Mouse (Mus musculus) frontal cortex, postnatal 10 days (tissue): ENCODE data around the gene Rpl19.

Experiments used
- DNase-seq, 2 experiments: peaks; one replicate each; pipeline ENCODE4 v3.0.0; 2022; ENCODE audit warnings: low spot score in 2 of 2, mixed read lengths in 1 of 2

Gene Rpl19

DNA sequence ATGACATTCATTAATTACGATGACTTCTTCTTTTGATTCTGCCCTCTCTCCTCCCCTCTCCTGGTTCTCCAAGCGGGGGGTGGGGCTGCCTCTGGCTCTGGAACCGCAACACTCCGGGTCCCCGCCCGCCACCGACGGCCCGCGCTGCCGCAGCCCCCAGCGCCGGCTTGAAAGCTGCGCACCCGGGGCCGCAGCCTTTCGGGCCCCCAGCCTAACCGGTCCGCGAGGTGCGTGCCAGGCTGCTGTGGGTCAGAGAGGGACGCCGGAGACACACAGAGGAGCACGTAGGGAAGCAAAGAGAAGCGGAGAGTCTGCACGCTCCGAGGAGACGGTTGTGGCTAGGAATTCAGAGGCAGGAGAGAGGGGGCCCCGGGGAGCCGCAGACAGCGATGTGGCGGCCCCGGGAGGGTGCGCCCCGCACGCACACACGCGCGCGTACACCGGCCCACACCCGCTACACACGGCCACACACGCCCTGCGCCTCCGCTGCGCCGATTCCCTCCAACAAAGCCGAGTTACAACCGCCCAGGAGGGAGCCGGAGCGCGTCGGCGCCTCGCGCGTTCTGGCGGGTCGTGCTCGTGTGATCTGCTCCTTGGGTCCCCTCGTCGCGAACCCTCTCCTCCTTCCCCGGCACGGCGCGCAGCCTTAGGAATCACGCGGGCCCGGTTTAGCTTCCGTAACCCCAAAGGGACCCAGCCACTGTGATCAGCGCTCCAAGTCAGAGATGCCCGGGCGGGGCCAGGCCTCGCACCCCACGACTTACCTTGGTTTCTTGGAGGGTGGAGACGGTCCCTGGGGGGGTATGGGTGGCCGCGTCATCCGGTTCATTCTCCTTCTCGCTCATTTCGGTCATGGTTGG is 25.8 kb downstream of the Rpl19 start:
- no peak for DNase-seq

GRCm38 (mm10) chr11:98052989-98053834 is 26.7 kb downstream of the Rpl19 start, which contains the start of gene Stac2:
Gene Stac2 (minus strand): TSS chr11:98053462.
- peak in 1 of 2 experiments; percentile 63 for DNase-seq

- DNase-seq, result no peak
These were observed 31.0 kb downstream of the Rpl19 start for GRCm38 (mm10) chr11:98057466-98057865.

GRCm38 (mm10) chr11:98057998-98058397 is 31.5 kb downstream of the Rpl19 start:
- no peak for DNase-seq

GRCm38 (mm10) chr11:98059662-98060061 is 33.2 kb downstream of the Rpl19 start:
- no peak for DNase-seq

GRCm38 (mm10) chr11:98060104-98060692 is 33.7 kb downstream of the Rpl19 start:
- DNase-seq, result no peak

GRCm38 (mm10) chr11:98061441-98061840 is 34.9 kb downstream of the Rpl19 start:
- DNase-seq, result no peak

DNA sequence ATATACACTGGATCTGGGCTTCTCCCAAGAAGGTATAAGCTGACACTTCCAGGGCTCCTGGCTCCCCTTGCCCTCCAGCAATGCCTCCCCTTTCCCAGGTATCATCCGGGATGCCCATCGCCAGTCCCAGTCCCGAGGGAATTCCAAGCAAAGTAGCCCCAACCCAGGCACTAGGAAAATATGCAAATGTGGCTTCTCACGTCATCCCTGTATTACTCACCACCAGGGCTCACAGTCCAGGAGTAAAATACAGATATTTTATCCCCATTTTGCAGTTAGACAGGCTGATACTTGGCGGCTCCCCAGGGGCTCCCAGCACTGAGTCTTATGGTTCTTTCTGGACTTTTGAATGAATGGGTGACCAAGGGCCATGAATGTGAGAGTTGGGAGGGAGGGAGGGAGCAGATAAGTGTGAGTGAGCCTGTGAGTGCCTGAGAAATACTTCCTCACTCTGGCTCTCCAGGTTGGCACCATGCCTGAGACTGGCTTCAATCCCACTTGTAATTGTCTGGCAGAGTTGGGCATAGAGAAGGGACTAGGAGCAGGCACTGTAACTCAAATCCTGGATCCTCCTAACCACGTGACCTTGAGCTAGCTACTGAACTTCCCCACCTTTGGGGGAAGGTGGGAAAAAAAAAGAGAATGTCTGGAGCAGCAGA is 35.5 kb downstream of the Rpl19 start:
- no peak for DNase-seq

- no peak for DNase-seq
These were observed 39.7 kb downstream of the Rpl19 start for GRCm38 (mm10) chr11:98066201-98066600.

GRCm38 (mm10) chr11:98067255-98067654 is 40.7 kb downstream of the Rpl19 start:
- DNase-seq, result no peak

- no peak for DNase-seq
These were observed 46.9 kb downstream of the Rpl19 start for GRCm38 (mm10) chr11:98073442-98073841.

GRCm38 (mm10) chr11:98075195-98075808 is 48.8 kb downstream of the Rpl19 start:
- DNase-seq, result peak; percentile 74 to 87

- DNase-seq, result no peak
These were observed 50.6 kb downstream of the Rpl19 start for GRCm38 (mm10) chr11:98077086-98077485.
